Mouse (Mus musculus) layer of hippocampus, postnatal 14 days (tissue): ENCODE results near the gene Ctrc. TPM values are rescaled to one million over a fixed set of nuclear protein-coding genes. Genes with fewer than 3 reads are reported as not detected.

Experiments
- DNase-seq, 2 experiments: peaks; one replicate each; pipeline ENCODE4 v3.0.0; 2021 to 2022; ENCODE audit warnings: low spot score in 2 of 2, mixed read lengths in 1 of 2
- total RNA-seq, 2 experiments: library from RNA; stranded (reverse); gene quantifications; 2 replicates each; pipeline ENCODE4 v1.2.3; 2021

Ctrc gene
- total RNA-seq, 2 experiments from 2014 or later = not detected

DNA sequence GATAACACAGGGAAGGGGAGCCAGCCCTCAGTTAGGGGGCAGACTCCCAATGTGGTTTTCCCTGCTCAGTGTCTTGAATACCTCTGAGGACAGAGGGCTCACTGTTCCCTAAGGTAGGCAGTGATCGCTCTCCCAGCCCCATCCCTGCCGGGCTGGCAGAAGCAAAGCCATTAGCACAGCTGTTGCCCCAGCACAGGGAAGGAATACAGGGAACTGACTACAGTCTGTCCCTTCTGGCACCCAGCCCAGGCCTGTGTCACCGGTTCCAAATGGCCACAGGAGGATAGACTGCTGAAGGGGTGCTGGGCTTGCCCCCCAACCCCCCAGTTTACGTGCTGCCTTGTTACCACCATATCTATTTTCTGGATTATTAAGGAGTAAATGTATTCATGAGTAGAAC, 21.3 kb upstream of the Ctrc start:
- peak; percentile 59 to 77 for DNase-seq

DNA sequence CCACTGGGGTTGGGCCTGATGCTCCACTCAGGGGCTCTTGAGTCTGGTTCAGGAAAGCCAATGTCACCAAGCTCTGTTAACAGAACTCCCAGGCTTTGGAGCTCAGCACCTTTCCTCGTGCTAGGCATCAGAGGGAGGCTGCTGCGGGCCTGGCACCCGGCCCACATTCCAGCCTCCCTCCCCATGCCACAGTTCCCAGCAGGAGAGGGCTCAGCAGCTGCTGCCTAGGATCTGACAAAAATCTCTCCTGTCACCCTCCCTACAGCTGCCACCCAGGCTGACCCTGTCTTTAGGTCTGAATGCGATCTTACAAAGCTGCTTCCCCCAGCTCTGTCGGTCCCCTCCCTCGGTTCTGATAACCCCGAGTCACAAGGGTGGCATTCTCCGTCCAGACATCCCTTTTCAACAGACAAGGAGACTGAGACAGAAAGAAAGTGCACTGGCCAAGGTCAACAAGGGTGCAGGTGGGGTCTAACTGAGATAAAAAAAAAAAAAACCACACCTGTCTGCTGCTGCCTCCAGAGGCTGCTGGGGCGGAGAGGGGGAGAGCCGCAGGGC, 20.9 kb upstream of the Ctrc start:
- no peak for DNase-seq

DNA sequence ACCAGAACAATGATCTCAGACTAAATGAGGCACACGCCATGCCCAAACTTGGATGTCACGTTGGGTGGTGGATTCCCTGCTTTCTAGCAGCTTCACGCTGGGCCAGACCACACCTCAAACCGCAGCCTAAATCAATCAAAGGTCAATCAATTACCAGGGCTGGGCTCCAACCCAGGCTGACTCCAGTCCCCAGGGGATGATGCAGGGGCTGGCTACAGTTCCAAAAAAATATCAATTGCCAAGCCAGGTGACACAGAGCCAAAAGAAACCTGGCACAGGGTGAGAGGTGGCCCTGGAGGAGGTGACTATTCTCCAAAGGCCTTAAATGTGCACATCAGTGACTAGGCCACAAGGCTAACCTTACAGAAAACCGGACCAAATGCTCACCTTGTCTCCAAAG, 19.4 kb upstream of the Ctrc start:
- DNase-seq = no peak

DNA sequence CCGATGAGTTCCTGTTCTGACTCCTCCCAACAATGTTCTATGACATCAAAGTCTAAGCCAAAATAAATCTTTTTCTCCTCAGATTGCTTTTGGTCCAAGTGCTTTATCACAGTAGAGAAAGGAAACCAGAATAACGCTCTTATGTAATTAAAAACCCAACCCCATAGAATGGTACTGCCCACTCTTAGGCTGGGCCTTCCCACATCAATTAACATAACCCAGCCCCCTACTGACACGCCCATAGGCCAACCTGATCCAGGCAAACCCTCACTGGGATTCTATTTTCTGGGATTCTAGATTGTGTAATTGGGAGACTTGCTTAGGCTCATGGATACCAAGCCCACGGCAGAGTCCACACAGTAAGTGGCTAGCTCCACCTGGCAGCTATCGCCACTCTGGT, 18.8 kb upstream of the Ctrc start:
- no peak for DNase-seq

DNA sequence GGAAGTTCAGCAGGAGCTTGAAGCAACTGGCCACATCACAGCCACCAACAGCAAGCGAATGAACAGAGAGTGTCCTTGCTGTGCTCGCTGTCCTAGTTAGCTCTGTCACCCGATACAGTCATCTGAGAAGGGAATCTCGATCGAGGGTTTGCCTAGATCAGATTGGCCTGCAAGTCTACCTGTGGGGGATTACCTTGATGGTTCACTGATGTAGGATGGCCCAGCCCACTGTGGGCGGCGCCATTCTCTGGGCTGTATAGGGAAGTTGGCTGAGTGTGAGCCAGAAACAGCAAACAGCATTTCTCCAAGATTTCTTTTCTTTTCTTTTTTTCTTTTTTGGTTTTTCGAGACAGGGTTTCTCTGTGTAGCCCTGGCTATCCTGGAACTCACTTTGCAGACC, 18.3 kb upstream of the Ctrc start:
- no peak for DNase-seq

DNA sequence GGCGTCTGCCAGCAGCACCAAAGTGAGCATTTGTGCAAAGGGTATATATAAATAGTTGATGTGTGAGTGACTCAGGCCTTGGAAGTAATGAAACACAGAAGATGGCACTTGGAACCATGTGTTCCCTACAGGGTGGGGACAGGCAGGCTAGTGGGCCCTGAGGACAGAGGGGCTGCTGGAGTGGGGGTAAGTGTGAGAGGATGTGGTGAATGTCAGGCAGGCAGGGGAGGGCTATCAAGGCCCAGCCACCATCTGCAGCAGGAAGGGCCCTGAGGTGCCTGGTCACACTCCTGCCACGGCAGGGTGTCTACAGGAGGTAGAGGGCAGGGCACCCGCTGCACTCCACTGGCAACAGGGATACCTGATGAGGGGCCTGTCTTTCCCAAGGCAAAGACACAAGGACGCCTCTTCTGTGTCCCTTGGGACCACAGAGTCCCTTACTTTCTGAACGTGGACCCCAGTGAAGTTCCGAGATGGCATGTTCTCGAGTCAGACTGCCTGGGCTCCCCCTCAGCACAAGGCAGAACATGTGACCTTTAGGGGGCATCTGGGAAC, 17.6 kb upstream of the Ctrc start:
- no peak for DNase-seq

DNA sequence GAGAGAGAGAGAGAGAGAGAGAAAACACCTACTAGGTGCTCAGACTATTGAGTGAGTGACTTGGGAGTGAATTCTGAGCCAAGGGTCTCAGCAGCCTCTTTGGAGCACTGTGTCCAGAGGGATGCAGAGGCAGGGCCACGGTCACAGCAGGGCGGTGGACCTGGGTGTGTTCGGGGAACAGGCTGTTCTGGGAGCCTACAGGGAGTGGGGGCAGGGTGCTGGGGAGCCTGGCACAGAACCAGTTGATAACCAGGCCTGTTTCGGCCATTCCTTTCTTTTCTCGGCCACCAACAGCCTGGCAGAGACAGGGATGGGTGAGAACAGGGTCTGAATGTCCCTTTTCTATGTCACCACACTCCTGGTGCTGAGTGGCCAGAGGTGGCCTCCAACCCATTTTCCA, 16.7 kb upstream of the Ctrc start:
- no peak for DNase-seq

DNA sequence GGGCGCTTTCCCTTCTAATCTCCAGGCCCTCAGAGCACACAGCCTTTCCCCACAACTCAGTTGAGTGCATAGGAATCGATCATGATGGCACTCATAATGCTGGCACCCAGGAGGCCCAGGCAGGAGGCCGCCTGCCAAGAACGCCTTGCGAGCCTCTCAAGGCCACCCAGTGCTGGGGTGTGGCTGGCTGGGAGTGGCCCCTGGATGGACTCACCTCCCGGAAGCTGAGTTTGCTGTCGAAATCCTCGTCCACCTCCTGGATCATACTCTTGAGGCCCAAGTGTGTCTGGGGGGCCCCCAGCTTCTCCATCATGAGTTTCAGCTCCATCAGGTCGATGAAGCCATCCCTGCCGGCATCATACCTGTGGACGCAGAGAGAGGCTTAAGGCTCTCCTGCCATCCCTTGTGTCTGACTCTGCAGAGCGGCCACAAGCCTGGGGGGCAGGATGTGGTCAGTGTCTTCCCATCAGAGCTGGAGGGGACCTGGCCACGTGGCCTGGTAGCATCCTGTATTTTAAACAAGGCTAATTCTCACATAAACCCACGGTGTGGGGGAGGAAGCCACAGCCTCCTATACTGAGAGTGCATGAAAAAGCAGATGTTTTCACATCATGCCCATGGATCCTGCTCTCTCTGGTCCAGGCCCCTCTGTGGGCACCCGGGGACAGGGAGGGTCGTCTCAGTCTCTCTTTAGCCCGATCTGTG, 15.6 kb upstream of the Ctrc start:
- DNase-seq = no peak

DNA sequence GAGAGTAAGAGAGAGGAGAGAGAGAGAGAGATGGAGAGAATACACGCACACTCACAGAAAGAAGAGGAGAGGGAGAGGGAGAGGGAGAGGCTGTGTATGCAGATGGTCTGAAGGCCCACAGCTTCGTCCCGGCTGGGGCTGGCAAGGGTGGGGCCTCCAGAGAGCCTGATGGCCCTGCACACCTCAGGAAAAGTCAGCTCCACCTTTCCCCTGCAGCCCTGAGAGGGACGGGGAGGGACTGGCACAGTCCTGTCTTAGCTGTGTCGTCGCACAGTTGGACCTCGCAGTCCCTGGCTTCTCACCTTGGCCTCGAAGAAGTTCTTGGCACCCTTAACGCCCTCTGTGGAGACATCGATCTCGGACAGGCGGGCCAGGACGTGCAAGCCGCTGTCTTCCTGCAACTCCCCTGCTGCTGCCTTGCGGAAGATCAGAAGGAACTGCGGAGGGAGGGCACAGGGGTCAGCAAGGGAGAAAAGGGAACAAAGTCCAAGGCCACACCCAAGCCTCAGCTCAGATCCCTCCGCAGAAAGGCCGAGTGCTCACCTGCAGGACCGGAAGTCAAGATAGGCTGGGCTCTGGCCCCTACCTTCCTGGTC, 14.2 kb upstream of the Ctrc start:
- no peak for DNase-seq

DNA sequence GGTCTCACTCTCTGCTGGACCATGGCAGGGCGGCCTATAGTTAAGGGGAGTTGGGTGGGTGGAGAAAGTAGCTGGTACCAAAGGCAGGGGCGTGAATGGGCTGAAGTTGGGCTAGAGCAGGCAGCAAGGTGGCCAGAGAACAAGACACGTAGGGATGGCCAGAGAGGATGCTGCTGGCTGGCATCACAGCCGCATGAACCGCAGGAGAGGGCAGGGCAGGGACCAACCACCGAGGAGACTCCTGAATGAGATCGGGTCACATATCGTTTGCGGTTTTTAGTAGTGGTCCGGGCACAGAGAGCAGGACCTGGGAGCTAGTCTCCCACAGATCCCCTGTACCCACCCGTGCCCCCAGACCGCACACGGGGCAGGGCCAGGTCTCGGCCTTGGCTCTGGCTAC, 13.2 kb upstream of the Ctrc start:
- DNase-seq = no peak

DNA sequence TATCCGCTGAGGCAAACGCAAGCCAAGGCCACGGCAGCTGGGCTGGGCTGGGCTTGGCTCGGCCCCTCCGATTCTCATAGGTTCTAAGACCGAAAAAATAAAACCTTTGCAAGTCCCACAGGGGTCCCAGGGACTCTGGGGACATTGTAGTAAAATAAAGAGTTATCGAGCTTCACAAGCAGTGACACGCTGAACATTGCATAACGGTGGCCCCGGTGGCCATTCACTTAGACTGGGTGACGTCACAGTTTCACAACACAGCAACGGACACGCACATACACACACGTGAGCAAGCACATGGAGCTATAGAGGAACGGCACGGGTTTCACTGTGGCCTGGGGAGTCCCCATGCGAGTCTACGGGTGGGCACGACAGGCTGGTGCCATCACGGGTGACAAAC, 12.3 kb upstream of the Ctrc start:
- DNase-seq = no peak

DNA sequence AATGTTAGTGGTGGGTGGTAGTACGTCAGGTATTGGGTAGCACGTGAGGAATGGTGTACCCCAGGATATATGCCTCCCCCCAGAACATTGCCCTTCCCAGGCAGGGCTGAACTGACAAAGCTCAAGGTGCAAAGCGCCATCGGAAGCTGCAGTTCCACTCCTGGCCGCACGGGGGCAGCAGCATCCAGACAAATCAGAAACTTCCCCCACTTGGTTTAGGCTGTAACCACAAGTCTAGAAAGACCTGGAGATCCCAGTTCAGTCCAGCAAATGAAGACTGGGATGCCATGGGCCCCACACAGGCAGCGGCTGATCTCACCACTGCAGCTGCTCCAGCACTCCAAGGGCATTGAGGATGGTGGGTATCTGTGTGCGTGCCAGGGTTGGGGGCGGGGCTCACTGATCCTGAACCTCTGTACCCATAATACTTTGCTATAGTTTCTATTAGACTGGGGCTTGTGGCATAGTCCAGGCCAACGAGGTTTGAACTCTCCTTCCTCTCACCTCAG, 11.3 kb upstream of the Ctrc start:
- DNase-seq = peak; percentile 89

DNA sequence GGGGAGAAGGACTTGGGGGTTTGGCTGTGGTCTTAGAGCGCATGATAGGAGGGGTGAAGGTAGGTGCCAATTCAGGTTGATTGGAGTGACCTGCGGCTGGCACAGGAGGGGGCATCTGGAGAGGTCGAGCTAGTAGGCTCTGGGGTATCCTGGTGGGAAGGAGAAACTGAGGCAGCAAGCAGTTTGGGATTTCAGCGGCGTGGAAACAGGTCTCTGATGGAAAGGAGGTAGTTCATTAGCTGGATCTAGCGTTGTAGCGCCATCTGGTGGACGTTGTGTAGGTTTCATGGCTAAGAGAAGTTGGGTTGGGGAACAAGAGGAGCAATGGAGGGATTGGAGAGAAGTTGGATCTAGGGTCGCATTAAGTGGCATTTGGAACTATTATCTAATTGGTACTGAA, 7.3 kb upstream of the Ctrc start:
- DNase-seq = peak in 1 of 2 experiments; percentile 61

DNA sequence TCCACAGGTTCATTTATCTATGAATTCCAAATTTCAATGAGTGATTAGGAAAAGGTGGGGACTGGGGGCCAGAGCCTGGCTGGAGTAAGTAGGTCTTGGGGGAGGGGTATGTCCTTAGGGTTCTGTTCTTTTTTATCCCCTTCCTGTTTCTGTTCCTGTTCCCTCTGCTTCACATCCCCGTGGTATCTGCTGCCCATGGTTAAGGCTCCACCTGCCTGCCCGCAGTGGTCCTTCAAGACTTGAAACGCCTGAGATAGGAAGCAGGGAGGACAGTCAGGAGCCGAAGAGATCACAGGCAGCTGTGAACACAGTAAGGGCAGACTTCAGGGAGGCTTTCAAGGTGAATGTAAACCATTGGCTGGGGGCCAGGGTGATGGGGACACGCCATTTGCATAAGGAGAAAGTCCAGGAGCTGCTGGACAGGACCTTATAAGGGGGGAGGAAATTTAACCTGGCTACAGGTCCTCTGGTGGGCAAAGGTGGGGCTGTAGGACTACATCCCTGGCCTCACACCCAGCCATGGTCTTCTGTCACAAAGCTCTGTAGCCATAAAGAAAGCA, 11.5 kb downstream of the Ctrc start:
- DNase-seq = no peak

DNA sequence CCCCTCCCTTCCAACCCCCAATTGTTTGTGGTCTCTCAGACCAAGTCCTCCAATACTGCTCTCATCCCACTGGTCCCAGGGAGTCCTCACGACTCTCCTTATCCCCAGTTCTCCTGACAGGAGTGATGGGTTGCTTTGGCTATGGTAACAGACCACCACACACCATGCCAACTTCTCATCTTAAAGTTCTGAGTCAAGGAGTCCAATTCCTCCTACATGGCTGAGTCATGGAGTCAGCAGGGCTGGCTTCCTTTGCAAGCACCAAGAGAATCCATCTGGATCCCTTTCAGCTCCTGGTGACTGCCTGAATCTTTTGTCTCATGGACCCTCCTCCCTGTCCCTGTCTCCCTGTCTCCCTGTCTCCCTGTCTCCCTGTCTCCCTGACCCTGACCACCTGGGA, 12.2 kb downstream of the Ctrc start:
- no peak for DNase-seq

DNA sequence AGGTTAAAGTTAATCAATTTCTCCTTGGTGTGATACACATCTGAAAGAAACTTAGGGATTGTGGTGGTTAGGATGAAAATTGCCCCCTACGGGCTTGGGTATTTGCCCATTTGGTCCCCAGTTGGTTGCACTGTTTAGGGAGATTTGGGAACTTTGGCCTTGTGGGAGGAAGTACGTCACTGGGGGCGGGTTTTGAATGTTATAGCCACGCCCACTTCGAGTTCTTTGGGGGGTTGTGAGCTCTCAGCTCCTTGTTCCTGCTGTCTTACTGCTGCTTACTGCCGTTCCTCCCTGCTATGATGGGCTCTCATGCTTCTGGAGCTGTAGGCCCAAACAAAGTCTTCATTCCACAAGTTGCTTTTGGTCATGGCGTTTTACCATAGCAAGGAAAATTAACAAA, 14.8 kb downstream of the Ctrc start:
- DNase-seq = no peak

DNA sequence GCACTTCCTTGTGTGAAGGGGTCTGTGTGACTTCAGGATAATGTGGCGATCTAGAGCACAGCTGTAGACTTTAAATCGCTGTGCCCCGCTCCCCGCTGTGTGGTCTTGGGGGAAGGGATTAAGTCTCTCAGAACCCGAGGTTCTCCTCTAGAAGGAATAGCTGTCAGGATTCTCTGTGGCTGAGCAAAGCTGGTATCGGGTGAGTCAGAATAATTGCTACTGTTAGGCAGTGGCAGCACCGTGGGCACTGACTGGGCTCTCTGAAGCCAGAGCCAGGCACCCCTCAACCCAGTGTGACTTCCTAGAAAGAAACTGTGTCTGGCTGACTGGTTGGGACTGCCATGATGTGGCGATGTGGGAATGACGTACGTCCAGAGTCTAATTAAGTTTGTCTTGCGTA, 15.8 kb downstream of the Ctrc start:
- DNase-seq = no peak

DNA sequence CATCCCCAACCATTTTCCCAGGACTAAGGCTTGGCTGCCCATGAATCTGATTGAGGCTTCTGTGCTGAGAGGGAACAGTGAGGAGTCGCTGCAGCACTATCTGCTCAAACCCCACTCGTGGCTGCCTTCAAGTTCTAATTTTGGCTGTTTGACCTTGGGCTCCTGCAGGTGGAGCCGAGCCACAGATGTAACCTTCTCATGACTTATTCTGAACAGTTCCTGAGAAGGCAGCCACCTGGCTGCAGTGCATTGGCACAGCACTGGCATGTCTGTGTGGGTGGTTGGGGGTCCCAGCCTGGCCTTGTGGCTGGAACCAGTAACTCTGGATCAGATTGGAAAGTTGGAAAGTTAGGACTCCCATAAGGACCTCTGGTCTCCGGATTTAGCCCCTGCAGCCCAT, 18.0 kb downstream of the Ctrc start:
- no peak for DNase-seq

DNA sequence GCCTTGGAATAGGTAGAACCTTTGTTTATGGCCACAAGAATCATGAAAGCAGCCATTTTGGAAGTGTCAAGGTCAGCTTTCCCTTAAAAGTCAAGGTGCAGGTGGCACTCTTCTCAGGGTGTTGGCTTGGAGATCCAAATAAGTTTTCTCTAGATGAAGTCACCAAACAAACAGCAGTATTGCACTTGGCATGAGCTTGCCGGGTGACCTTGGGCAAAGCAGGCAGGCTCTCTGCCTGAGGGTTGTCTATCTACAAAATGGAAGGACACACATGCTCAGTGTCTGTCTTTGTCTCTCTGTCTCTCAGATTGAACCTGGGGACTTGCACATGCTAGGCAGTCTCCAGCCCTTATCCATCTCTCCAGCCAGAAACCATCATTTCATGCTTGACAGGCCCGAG, 18.8 kb downstream of the Ctrc start:
- DNase-seq = no peak

DNA sequence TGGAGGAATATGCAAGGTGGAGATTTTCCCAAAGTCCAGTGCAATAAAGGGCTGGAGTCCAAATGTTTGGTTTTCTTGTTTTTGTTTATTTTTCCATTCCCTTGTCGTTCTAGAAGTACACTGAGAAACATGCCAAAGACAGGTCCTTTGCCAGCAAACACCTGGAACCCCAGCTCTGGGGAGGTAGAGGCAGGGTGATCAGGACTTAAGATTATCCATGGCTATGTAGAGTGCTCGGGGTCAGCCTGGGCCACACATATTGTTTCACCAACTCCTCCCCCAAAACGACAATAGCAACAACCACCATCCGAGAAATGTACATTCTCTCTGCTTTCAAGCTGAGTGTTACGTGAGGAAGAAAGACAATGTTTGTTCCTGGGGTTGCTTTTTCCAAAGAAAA, 20.1 kb downstream of the Ctrc start, which contains the start of gene Cela2a:
TSS of gene Cela2a (minus strand) at position 101 of the 400 bp plus-strand sequence.
- DNase-seq = no peak

DNA sequence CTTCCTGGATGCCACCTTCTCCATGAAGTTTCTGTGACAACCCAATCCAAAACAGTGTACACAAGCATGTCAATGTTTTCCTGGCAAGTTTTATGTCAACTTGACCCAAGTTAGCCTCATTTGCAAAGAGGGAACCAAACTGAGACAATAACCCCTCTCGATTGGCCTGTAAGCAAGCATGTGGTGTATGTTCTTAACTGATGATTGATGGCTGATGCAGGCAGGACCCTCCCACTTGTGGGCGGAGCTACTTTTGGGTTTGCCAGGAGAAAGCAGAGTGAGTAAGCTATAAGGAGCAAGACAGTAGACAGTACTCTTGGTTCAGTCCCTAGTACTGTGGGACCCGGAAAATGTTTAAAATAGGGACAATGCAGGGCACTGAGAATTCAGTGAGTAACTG, 23.2 kb downstream of the Ctrc start:
- no peak for DNase-seq

DNA sequence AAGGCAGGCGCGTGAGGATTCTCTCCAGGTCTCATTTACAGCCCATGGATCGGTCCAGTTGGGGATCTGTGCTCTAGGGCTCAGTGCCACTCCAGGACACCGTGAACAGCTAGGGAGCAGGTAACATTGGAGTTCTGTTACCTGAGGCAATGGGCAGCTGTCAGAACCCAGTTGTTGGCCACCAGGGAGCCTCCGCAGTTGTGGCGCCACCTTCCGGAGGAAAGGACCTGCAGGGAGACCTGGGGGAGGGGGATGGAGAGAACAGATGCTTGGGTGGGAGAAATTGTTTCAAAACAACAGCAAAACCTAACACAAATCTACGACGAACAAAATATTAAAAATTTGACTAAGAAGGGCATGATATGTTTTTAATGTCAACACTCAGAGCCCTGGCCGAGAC, 24.1 kb downstream of the Ctrc start:
- DNase-seq = no peak
